Mouse (Mus musculus) kidney, adult 2 months (tissue): ENCODE measurements around the gene Tcp11l1. TPM values are rescaled to one million over a fixed set of nuclear protein-coding genes. Genes with fewer than 3 reads are reported as not detected.

Experiments
- DNase-seq: peaks from one replicate; pipeline ENCODE4 v3.0.0; 2021
- H3K27ac ChIP-seq: fragments of 200-500 bp; 2 replicates; pipeline ENCODE4 v1.5.1; 2012; ENCODE audit warnings: low read depth, low read length, control low read depth, inconsistent platforms; ENCODE audit not compliant: insufficient read depth
- H3K27me3 ChIP-seq: fragments of 200-500 bp; replicated peaks from 2 replicates; pipeline ENCODE4 v1.6.1; 2012; ENCODE audit warnings: mild to moderate bottlenecking, moderate library complexity, low read length, inconsistent platforms; ENCODE audit not compliant: control insufficient read depth, insufficient read depth
- H3K36me3 ChIP-seq: fragments of 200-500 bp; 2 replicates; pipeline ENCODE4 v1.6.1; 2012; ENCODE audit warnings: mild to moderate bottlenecking, moderate library complexity, low read length, inconsistent platforms; ENCODE audit not compliant: control insufficient read depth, insufficient read depth
- H3K4me1 ChIP-seq: fragments of 200-500 bp; 2 replicates; pipeline ENCODE4 v1.6.1; 2011; ENCODE audit warnings: low read length; ENCODE audit not compliant: control insufficient read depth, insufficient read depth
- H3K4me3 ChIP-seq: fragments of 200-500 bp; 2 replicates; pipeline ENCODE4 v1.5.1; 2011; ENCODE audit warnings: mild to moderate bottlenecking, low read depth, low read length, control low read depth; ENCODE audit not compliant: insufficient read depth
- CTCF ChIP-seq: fragments of 200-500 bp; conservative IDR thresholded peaks from 2 replicates; pipeline ENCODE4 v1.5.1; 2011; ENCODE audit warnings: low read depth, mild to moderate bottlenecking, control low read depth, low read length, moderate library complexity, mixed read lengths; ENCODE audit not compliant: insufficient read depth, insufficient read length
- POLR2A ChIP-seq: fragments of 200-500 bp; IDR thresholded peaks from one replicate; pipeline ENCODE4 v1.6.1; 2011; ENCODE audit warnings: low read depth, low read length, control low read depth
- WGBS: fragments of 180-500 bp; shearing (Covaris S2); methylation state at CpG from one replicate; pipeline ENCODE4 v1.1.7; 2018; 5-methylcytosine and 5-hydroxymethylcytosine counted together
- polyA plus RNA-seq: library from polyadenylated mRNA; depleted of rRNA; stranded (reverse); fragments of >200 nt; gene quantifications from 2 replicates; pipeline ENCODE4 v1.2.3, GENCODE M21; 2012

Gene Tcp11l1
- polyA plus RNA-seq, 1 experiment: 8.6 TPM

GRCm38 (mm10) chr2:104741896-104742740, 30.1 kb upstream of the Tcp11l1 start:
- TF ChIP-seq POLR2A (no peak), CTCF (no peak)
- Histone ChIP-seq H3K4me3 (peak overlapping the region; percentile 88), H3K27ac (peak overlapping the region; percentile 95), H3K36me3 (no peaks in the 10 kb centered on the region), H3K27me3 (no peaks in the 10 kb centered on the region), H3K4me1 (peaks cover 14% of the 10 kb centered on the region)
- 5% methylated on average over 43 of the region's 46 CpGs for WGBS
- peak; percentile 26 for DNase-seq

- H3K36me3 ChIP-seq: no peaks in the 10 kb centered on the region
- H3K27me3 ChIP-seq: no peaks in the 10 kb centered on the region
- no peak for TF ChIP-seq POLR2A
- no peak for TF ChIP-seq CTCF
- peak overlapping the region; percentile 88 for H3K4me3 ChIP-seq
- 51% methylated on average over 7 of the region's 7 CpGs for WGBS
- peak; percentile 23 for DNase-seq
- peaks cover 23% of the 10 kb centered on the region for H3K4me1 ChIP-seq
- peak overlapping the region; percentile 52; the same call in 1 of the 2 replicates for H3K27ac ChIP-seq
Measured at GRCm38 (mm10) chr2:104741015-104741758, 29.2 kb upstream of the Tcp11l1 start.

GRCm38 (mm10) chr2:104740248-104740949, 28.4 kb upstream of the Tcp11l1 start:
- peaks cover 27% of the 10 kb centered on the region for H3K4me1 ChIP-seq
- H3K36me3 ChIP-seq: no peaks in the 10 kb centered on the region
- 55% methylated on average over 7 of the region's 7 CpGs for WGBS
- peak overlapping the region; percentile 38 for H3K4me3 ChIP-seq
- H3K27me3 ChIP-seq: no peaks in the 10 kb centered on the region
- H3K27ac ChIP-seq: no peak overlapping the region
- DNase-seq: peak; percentile 17
- TF ChIP-seq POLR2A: no peak
- no peak for TF ChIP-seq CTCF

DNA sequence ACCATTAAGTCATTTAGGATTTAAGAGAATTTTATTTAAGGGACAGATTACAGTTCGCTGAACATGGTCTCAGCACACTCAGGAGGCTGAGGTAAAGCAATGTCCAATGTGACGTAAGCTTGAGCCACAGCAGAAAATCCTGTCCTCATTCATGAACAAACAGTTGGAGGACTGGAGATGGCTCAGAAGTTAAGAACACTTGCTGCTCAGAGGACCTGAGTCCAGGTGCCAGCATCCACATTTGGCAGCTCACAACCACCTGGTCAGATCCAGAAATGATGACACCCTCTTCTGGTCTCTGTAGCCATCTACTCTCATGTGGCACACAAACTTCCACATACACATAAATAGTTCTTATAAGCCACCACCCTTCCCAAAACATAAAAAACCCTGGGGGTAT, 27.7 kb upstream of the Tcp11l1 start:
- TF ChIP-seq CTCF (no peak), POLR2A (no peak)
- WGBS: 67% methylated on average over 2 of the region's 2 CpGs
- DNase-seq: no peak
- H3K27ac ChIP-seq: no peak overlapping the region
- no peak overlapping the region for H3K4me3 ChIP-seq
- H3K36me3 ChIP-seq: no peaks in the 10 kb centered on the region
- H3K27me3 ChIP-seq: no peaks in the 10 kb centered on the region
- peaks cover 27% of the 10 kb centered on the region for H3K4me1 ChIP-seq

DNA sequence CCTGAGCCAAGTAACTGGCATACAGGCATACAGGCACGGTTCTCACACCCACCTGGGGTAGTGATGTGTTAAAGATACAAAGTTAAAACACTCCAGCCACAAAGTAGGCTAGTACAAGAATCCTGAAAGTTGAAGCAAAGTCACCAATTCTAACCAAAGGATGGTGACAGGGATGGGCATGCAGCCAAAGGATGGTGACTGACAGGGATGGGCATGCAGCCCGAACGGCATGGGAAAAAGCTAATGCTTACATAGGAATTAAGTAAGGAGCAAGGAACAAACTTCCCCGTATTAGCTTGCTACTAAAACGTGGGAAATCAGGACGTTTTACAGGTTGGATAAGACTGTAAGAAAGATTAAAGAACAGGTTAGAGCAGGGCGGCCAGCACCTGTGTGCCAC, 24.3 kb upstream of the Tcp11l1 start:
- peak; percentile 20 for DNase-seq
- Histone ChIP-seq H3K27me3 (no peaks in the 10 kb centered on the region), H3K27ac (no peak overlapping the region), H3K4me1 (peaks cover 33% of the 10 kb centered on the region), H3K4me3 (no peak overlapping the region), H3K36me3 (no peaks in the 10 kb centered on the region)
- TF ChIP-seq CTCF: no peak
- 46% methylated on average over 7 of the region's 7 CpGs for WGBS

GRCm38 (mm10) chr2:104732562-104733256, 20.7 kb upstream of the Tcp11l1 start:
- DNase-seq: peak; percentile 39
- 49% methylated on average over 7 of the region's 7 CpGs for WGBS
- H3K36me3 ChIP-seq: no peaks in the 10 kb centered on the region
- TF ChIP-seq POLR2A (no peak), CTCF (no peak)
- H3K4me1 ChIP-seq: peaks cover 19% of the 10 kb centered on the region
- no peak overlapping the region for H3K4me3 ChIP-seq
- peak overlapping the region; percentile 10; the same call in 1 of the 2 replicates for H3K27ac ChIP-seq
- H3K27me3 ChIP-seq: no peaks in the 10 kb centered on the region
